Mouse (Mus musculus): ENCODE measurements around the gene Crygb.
"Not testable (repeated sequence)": the region's sequence is repeated elsewhere in the genome, so short reads cannot be mapped to it uniquely, and the experiment has no call there.

Crygb gene

GRCm38 (mm10) chr1:65073589-65073988, 8.5 kb downstream of the Crygb start, which contains the start of gene Crygc:
TSS of gene Crygc (minus strand) at chr1:65073689.
- DNase-seq (ENCODE audit: low read depth, low spot score), result no peak

- DNase-seq (ENCODE audit: low read depth, low spot score), result peak; percentile 58
Observed at GRCm38 (mm10) chr1:65067842-65068241, 14.2 kb downstream of the Crygb start.

GRCm38 (mm10) chr1:65064201-65064600, 17.9 kb downstream of the Crygb start:
- DNase-seq (ENCODE audit: low read depth, low spot score), result no peak

GRCm38 (mm10) chr1:65063352-65063751, 18.7 kb downstream of the Crygb start, which contains the start of gene Crygd:
TSS of gene Crygd (minus strand) at chr1:65063452.
- no peak for DNase-seq (ENCODE audit: low read depth, low spot score)

GRCm38 (mm10) chr1:65052140-65052539, 29.9 kb downstream of the Crygb start:
- DNase-seq (ENCODE audit: low read depth, low spot score), result peak; percentile 54

GRCm38 (mm10) chr1:65051696-65052095, 30.4 kb downstream of the Crygb start:
- peak; percentile 58 for DNase-seq (ENCODE audit: low read depth, low spot score)

DNA sequence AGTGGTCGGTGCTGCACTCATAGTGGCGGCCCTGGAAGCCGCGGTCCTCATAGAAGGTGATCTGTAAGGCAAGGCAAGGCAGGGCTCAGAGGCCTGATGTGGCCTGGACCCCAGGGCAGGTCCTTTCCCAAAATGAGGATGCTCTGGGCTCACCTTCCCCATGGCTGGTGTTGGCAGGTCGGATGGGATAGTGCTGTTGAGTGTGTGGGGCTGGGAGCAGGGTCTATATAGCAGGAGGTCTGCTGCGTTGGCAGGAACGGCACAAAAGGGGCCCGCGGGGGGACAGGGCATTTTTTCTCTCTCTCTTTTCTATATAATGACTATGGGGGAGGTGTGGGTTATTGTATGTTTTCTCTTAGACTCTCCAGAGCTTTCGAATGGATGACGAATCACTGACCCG, 31.1 kb downstream of the Crygb start, which contains the start of gene Cryge:
Cryge (minus strand) TSS at position 198 of the 400 bp plus-strand sequence.
- DNase-seq (ENCODE audit: low read depth, low spot score), result not testable (repeated sequence)

- peak; percentile 51 for DNase-seq (ENCODE audit: low read depth, low spot score)
Observed at GRCm38 (mm10) chr1:65048781-65049180, 33.3 kb downstream of the Crygb start.

GRCm38 (mm10) chr1:65046401-65047109, 35.5 kb downstream of the Crygb start:
- peak; percentile 45 for DNase-seq (ENCODE audit: low read depth, low spot score)

GRCm38 (mm10) chr1:65043433-65043832, 38.7 kb downstream of the Crygb start:
- no peak for DNase-seq (ENCODE audit: low read depth, low spot score)

DNA sequence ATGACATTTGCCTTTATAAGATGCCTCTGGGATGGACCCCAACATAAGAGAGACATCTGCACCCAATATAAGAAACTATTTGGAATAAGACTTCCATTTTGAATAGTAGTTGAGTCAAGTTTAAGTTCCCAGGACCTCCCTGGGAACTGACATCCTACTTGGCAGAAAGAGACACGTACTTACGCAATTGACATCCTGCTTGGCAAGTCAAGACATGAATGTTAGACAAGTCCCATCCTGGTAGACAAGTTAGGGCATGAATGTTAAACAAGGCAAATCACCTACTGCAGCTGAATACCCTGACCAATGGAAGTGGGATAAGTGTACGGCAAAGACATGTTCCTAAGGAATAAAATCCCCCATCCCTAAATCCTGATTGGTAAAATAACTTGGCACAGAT, 40.3 kb downstream of the Crygb start:
- DNase-seq (ENCODE audit: low read depth, low spot score), result no peak

DNA sequence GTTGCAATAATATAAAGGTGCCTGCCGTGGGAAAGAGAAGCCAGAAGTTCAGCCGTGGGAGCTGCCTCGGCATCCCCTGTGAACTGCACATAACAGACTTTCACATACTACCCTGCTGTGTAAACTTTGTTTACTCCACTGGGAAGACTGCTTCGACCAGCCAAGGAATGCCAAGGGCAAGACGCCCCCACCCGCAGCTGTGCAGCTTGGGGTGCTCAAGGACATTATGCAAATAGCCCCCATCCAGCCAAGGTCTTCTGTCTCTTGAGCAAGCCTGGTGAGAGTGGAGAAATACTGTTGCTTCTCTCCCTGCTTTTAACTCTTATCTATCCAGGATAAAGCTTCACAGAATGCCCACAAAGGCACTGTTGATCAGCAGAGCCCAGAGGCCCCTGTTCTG, 41.3 kb downstream of the Crygb start:
- peak; percentile 95 for DNase-seq (ENCODE audit: low read depth, low spot score)

DNA sequence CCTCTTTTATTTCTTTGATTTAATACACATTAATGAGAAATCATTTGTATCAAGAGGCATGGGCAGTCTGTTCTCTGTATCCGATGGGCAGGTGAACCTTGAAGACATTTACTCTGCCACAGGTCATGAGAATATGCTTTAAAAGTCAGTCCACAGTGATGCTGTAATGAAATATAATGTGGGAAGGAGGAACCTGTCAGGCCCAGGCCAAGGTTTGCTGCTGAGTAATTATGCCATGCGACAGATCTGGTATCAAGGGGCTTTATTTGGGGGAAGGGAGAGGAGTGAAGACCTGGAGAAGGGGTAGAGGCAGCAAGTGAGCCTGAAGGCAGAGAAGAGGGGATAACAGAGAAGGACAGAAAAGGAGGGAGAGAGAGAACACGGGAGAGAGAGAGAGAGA, 42.4 kb downstream of the Crygb start:
- no peak for DNase-seq (ENCODE audit: low read depth, low spot score)

DNA sequence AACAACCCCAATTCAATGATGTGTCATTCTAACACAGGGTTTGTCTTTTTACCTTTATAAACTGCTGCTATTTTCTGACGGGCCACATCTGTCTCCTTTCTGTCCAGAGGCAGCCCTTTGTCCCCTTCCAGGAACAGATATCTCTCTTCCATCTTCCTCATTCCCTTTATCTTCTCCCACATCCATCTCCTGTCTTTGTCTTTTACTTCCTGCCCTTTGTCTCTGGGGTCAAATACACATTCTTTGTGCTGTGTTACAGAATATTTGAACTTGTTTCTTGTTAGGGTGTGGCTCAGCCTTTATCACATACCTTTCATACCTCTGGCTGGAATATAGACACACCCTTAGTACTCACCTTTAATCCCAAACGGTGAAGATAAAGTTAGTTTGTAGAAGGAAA, 44.5 kb downstream of the Crygb start:
- peak; percentile 98 for DNase-seq (ENCODE audit: low read depth, low spot score)

- DNase-seq (ENCODE audit: low read depth, low spot score), result no peak
Observed at GRCm38 (mm10) chr1:65035513-65035912, 46.6 kb downstream of the Crygb start.

GRCm38 (mm10) chr1:65032641-65033040, 49.4 kb downstream of the Crygb start, which contains the start of gene Akr1cl:
TSS of gene Akr1cl (minus strand) at chr1:65032759.
- DNase-seq (ENCODE audit: low read depth, low spot score), result no peak

All from R1 (cell line).